Mouse (Mus musculus): ENCODE results near the gene Arhgef1. TPM values are rescaled to one million over a fixed set of nuclear protein-coding genes. Genes with fewer than 3 reads are reported as not detected.

Gene Arhgef1
- 10 to 100 TPM; 57.9 to 98.4 TPM for total RNA-seq (2021)

DNA sequence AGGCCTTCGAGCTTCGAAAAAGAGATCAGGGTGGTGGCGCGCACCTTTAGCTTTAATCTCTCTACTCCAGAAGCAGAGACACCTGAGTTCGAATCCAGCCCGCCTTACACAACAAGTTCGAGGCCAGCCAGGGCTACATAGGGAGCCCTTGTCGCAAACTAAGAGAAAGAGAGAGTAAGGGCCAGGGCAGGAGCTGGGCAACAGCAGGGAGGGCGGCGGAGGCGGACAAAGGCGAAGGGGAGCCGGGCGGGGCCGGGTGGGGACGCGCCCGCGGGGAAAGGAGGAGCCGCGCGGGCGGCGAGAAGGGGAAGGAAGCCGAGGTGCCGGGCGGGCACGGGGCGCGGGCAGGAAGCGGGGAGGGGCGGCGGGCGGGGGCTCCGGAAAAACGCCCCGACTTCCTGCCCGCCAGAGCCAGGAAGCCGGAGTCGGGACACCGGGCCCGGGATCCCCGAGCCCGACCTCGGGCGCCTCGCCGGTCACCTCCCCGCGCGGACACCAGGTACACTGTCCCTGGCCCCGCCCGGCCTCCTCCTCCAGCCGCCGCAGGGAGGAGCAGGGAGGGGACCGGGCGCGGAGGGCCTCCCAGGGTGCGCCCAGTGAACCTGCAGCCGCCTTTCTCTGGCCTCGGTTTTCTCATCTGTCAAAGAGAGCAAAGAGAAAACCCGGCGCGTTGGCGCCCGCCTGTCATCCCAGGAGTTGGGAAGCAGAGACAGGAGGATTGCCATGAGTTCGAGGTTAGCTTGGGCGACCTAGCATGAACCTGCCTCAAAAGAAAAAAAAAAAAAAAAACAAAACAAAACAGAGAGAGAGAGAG, at the start of gene Arhgef1:
Arhgef1 (plus strand) TSS at position 283 of the 814 bp plus-strand sequence.
- DNase-seq (ENCODE audit: extremely low spot score in 1 of 2, low spot score in 1 of 2) = no peak

DNA sequence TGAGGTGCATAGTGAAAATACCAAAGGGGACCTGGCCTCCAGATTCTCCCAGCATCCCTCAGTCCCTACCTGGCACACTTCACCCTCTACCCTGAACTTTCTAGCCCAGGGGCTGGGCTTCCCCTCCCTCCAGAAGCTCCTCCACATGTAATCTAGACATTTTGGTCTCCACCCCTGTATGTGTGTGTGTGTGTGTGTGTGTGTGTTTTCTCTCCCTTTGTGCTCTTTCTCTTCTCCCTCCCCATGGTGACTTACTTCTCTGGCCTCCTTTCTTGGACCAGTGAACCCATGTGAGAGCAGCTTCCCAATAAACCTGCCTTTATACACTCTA, 49.5 kb upstream of the Arhgef1 start:
- DNase-seq (ENCODE audit: extremely low spot score in 1 of 2, low spot score in 1 of 2) = no peak

DNA sequence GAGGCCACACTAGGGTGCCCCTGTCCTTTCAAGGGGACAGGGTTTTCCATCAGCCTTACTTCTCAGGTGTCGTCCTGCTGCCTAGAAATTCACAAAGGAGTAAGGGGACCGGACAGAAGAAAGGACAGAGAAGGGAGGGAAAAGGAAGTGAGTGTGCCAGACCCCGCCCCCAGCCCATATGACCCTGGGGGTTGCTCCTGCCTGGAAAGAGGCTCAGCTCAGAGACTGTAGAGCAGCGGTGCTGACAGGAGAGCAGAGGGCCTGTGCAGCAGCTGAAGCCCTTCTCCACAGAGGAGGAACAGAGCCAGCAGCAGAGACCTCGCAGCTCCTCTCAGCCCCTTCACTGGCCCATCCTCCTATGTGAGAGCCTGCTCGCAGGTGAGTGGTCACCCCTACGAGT, 49.0 kb upstream of the Arhgef1 start:
- DNase-seq (ENCODE audit: extremely low spot score in 1 of 2, low spot score in 1 of 2) = no peak

DNA sequence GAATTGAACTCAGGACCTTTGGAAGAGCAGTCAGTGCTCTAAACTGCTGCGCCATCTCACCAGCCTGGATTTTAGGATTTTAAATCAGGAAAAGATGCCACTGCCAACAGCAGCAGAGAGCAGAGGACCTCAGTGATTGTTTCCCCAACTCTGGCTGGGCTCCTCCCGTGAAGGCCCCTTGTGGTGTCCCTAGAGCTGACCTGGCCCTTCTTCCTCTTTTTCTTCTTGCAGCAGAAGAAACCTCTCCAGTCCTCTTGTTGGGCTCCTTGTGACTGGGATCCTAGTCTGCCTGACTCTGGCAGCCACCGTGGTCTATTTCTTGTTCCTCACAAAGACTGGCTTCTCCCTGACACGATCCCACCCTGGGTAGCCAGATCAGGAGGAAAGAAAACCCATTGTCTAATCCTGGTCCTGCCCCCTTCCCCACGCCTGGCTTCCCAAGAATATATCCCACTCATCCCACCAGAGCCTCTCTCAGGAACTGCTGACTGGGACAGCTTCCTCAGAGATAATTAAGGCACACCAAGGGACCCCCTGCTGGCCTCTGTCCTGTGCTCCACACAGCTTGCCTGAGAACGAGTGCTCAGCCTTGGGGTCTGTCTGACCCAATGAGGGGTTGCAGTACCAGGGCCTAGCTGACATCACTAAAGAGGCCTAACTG, 46.1 kb upstream of the Arhgef1 start:
- no peak for DNase-seq (ENCODE audit: extremely low spot score in 1 of 2, low spot score in 1 of 2)

DNA sequence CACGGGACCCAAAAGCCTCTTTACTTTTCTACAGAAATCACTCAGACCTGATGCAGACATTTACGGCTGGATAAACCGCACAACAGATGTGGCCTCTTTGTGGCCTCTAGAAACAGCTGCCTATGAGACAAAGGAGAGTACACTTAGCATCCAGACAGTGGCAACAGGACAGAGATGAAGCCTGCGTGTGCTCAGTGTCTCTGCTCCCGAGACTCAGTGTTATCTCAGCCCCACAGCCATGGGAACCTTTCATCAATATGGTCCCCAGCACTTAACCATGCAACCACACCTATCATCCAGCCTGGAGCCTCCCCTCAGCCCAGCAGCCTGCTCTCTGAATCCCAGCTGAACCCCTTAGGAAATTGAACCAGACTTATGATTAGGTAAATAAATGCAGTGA, 43.5 kb upstream of the Arhgef1 start:
- no peak for DNase-seq (ENCODE audit: extremely low spot score in 1 of 2, low spot score in 1 of 2)

DNA sequence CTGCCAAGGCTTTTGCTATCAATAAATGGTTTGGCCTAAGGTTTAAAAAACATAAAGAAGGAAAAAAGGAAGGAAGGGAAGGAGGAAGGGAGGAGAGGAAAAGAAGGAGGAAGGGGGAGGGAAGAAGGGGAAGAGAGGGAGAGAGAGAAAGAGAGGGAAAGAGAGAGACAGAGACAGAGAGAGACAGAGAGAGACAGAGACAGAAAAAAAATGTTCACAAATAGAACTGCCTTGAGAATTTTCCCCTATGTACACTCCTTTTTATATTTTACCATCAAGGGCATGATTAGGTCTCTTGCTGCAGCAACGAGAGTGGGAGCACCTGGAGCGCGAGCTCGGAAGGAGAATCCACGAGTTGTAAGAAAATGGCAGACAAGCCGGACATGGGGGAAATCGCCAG, 40.8 kb upstream of the Arhgef1 start, which contains the start of gene Gm9844:
Gm9844 (plus strand) TSS at position 301 of the 400 bp plus-strand sequence.
- no peak for DNase-seq (ENCODE audit: extremely low spot score in 1 of 2, low spot score in 1 of 2)

DNA sequence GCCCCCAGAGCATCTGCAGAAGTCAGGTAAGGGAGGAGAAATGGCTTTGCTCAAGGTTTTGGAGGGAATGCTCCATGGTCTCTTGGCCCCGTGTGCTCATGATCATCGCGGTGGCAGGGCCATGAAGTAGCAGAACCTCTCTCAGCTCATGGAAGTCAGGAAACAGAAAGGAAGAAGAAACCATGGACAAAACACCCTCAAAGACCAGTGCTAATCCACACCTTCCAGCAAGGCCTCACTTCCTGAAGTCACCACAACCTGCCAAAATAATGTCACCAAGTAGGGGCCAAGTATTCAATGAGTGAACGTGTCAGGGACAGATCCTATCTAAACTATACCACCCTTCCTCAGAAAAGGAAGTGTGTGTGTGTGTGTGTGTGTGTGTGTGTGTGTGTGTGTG, 39.9 kb upstream of the Arhgef1 start:
- no peak for DNase-seq (ENCODE audit: extremely low spot score in 1 of 2, low spot score in 1 of 2)

DNA sequence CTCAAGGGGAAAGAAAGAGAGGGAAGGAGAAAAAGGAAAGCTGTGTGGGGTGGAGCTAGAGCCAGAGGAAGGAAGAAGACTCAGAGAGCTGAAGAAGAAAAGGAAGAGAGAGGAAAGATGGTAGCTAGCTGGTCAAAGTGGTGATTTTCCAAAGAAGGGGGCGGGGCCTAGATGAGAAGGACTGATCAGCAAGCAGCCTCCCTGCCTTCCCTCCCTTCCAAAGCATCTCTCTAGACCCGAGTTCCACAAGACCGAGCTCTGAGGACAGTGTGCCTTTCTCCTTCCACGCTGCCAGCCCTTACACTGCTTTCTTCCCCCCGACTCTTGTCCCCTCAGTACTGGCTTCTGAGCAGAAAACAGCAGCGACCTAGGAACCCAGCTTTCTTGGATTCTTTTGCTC, 38.6 kb upstream of the Arhgef1 start:
- DNase-seq (ENCODE audit: extremely low spot score in 1 of 2, low spot score in 1 of 2) = no peak

DNA sequence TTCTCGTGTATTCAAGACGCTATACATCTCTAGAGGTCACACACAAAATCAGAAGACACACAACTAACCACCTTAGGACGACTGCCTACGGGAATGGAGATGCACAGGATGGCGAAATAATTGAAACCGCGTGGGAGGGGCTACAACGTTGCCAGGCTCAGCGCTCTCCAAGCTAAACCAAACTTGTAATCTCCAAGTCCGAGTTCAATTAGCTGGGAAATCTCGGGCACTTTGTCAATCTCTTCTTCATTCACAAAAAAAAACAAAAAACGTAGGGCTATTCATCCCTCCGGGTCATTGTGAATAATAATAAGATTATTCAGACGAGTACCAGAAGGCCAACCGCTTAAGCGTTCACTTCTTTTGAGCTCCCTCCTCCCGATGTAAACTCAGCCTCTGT, 33.6 kb upstream of the Arhgef1 start:
- no peak for DNase-seq (ENCODE audit: extremely low spot score in 1 of 2, low spot score in 1 of 2)

DNA sequence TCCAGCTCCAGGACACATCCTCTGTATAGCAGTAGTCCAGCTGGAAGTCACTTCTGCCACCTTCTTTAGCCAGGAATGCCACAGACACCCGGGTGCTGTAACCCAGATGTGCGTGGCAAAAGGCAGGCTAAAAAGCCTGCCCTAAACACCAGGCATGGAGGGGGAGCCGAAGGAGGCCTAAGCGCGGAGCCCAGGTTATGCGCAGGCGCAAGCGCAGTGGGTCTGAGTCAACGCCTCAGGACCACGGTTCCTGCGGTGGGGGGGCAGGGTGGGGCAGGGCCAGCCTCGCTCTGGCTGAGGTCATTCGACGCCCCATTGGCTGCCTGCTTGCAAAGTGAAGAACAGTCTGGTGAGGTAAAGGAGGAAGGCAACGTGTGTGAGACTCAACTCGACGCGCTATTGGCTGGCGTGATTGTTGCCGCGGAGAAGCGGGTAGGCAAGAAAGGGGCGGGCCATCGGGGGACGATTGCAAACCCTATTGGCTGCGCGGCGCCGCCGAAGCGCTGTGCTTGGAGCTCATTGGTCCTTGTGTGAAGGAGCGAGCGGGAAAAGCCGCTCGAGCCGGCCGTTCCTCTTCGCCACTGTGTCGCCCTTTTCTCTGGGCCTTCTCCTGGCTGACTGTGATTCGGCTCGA, 33.1 kb upstream of the Arhgef1 start, which contains the start of the genes Lypd4 and Dmrtc2:
Lypd4 (minus strand) TSS at position 410 of the 634 bp plus-strand sequence.
Dmrtc2 (plus strand) TSS at position 526 of the 634 bp plus-strand sequence.
- no peak for DNase-seq (ENCODE audit: extremely low spot score in 1 of 2, low spot score in 1 of 2)

DNA sequence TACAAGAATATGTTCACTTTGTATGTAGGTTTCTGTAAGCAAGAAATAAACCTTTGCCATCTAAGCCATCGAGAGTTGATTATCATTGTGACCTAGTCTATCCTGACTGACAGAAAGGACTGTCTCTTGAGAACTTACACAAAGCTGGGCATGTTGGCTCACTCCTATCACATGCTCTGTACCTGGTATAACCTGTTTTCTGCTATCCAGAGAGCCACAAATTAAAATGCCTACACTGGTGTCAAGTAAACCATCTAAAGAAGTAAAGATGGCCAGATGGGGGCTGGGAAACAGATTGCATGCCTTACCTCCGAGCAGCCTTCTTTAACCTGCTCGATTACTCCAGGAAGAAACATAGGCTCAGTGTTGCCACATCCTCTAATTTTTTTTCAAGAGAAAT, 25.1 kb upstream of the Arhgef1 start:
- DNase-seq (ENCODE audit: extremely low spot score in 1 of 2, low spot score in 1 of 2) = no peak

DNA sequence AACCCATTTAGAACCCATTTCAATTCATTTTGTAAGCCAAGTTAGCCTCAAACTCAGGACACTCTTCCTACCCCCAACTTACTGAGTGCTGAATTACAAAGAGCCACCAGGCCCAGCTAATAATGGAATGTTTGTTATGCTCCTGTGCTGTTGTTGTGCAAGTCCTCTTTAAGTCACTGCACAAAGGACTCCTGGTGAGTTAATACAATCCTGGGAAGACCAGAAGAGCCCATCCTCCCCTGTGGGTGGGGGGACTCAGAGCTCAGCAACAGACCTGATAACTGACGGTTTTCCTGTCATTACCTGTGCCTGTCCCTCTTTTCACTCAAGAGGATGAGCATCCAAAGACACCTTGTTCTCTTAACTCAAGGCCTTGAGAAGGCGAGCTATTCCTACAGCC, 23.1 kb upstream of the Arhgef1 start:
- no peak for DNase-seq (ENCODE audit: extremely low spot score in 1 of 2, low spot score in 1 of 2)

DNA sequence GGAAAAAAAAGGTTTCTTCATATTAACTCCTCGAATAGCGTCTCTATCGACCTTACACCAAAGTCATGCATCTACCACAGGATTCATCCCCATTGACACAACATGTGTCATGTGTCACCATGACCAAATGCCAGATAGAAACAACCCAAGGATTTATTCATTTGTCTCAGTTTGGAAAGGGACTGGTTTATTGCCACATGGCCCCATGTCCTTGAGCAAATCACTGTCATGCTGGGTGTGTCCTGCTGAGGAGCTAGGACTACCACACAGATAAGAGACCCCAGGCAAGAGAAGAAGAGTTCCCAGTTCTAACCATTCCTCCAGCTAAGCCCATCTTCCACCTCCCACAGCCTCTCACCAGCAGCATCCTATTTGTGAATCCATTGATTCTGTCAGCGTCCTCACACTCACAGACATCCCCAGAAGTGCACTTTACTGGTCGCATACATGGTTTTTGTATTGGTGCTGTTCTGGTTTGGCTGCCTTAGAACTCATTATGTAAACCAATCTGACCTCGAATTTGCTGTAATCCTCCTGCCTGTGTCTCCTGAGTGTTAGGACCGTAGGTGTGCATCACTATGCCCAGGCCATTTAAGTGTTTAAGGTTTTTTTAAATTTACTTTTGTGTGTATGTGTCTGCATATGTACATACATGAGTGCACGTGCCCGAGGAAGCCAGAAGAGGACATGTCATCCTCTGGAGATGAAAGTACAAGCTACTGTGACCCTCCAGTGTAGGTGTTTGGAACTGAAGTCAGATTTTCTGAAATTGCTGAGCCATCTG, 20.1 kb upstream of the Arhgef1 start:
- DNase-seq (ENCODE audit: extremely low spot score in 1 of 2, low spot score in 1 of 2) = no peak

DNA sequence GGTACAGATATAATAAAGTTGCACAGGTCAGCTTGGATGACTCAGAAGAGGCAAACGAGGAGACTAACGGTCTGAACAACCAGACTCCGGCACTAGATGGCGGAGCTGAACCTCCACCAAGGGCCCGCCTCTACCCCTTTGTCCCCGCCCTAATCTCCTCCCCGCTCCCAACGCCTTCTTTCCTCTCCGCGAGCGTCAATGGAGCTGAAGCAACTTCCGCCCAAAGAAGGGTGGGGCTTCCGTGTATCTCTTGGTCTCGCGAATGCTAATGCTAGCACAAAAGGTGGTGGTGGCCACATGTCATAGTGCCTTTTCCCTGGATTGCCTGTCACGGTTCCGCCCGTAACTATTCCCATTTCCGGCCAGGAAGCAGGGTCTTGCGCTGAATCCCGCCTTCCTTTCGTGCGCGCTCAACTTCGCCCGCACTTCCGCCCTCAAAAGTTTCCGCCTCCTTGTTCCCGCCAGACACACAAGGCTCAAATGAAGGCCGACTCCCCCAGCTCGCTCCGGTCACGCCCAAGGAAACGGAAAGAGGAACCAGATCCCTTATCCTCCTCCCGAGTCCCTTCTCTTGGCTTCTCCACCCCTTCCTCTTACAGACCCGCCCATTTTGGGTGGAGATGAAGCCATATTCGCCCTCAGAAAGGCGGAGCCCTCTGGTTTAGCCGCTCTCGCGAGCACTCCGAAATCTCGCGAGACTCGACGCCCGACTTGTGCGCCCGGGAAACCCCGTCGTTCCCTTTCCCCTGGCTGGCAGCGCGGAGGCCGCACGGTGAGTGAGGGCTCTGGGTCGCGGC, 18.6 kb upstream of the Arhgef1 start, which contains the start of gene Rps19:
Rps19 (plus strand) TSS at position 476 of the 797 bp plus-strand sequence.
- peak; percentile 96 to 97 for DNase-seq (ENCODE audit: extremely low spot score in 1 of 2, low spot score in 1 of 2)

DNA sequence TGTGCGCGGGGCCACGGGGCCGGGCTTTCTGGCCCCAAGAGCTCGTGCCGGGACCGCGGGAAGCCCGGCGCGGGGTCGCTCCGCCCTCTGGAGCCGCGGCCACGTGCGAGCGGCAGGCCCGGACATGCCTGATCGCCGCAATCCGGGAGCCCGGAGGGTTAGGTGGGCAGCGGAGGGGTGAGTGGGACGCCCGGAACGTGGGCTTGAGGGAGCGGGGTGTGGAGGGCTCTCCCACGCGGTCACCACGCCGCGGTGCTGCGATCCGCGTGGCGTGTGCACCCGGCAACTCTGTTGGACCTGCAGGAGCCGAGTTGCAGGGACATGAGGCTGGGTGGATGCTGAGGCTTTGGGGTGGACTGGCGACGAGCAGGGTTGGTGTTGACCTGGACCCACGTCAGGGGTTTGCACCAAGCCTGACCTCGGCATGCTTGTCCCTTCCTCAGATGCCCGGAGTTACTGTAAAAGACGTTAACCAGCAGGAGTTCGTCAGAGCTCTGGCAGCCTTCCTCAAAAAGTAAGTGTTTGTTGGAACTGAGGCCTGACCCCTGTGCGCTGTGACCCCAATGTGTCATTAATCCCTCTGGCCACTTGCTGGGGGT, 17.9 kb upstream of the Arhgef1 start:
- no peak for DNase-seq (ENCODE audit: extremely low spot score in 1 of 2, low spot score in 1 of 2)

DNA sequence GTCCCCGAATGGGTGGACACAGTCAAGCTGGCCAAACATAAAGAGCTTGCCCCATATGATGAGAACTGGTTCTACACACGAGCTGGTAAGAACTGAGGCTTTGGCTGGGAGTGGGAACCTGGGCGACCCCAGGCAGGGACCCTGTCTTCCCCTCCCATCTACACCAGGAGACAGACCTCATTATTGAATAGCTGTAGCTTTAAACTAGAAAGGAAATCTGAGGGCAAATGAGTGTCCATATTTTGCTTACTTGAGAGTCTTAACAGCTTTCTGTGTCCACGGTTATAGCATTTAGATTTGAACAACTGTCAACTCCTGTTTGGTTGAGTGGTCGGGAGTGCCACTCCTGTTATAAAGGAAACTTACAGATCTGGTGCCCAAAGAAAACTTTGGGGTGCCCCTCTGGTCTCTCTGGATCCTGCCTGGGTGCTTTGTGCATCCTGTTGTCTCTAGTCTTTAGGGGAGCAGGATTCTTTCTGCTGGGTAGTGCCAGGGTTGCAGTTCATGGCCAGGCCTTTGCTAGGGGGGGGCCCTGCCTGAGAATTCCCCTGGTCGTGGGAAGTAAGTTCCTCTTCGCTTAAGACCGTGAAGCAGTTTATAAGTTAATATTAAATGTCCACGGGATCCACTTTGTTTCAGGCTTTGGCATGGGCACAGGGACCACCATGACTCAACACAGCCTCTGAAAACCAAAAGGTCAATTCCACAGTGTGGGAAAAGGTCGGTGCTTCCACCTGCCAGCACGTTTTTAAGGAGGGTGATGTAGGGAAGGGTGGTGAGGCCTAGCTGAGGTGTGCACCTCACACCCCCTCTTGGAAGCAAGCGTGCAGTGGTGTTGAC, 17.0 kb upstream of the Arhgef1 start:
- no peak for DNase-seq (ENCODE audit: extremely low spot score in 1 of 2, low spot score in 1 of 2)

DNA sequence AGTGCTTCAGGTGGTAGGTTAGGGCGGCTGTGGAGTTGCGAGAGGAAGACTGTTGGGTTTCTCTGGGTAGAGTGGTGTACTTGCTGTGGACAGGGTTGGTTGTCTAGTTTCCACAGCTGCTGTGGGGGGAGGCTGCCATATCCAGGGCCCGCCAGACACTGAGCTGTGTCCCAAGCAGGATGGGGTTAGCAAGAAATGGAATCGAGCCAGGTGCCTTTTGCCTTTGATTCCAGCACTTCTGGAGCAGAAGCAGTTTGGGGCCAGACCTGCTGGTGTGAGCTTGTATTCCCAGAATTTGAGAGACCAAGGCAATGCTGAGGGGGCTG, 16.4 kb upstream of the Arhgef1 start:
- no peak for DNase-seq (ENCODE audit: extremely low spot score in 1 of 2, low spot score in 1 of 2)

DNA sequence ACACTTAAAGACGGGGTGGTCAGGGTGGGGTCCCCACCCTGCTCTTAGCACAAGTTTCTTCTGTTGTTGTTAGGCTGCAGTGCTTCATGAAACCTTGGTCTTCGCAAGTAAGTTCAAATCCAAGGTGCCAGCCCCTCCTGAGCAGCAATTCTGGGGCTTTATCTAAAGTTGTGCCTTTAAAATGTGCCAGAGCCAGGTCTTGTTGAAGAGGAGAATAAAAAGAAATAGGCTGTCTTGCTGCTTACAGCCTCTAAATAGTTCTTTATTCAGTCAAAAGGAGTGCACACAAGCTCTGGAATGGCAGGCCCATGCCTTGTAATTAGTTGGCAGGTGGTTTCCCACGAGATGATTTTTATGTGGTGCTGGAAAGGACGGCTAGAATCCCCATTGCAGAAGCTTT, 15.6 kb upstream of the Arhgef1 start:
- DNase-seq (ENCODE audit: extremely low spot score in 1 of 2, low spot score in 1 of 2) = no peak
